8 mouse cellular contexts compared by ENCODE assay signal in the genomic region with DNA sequence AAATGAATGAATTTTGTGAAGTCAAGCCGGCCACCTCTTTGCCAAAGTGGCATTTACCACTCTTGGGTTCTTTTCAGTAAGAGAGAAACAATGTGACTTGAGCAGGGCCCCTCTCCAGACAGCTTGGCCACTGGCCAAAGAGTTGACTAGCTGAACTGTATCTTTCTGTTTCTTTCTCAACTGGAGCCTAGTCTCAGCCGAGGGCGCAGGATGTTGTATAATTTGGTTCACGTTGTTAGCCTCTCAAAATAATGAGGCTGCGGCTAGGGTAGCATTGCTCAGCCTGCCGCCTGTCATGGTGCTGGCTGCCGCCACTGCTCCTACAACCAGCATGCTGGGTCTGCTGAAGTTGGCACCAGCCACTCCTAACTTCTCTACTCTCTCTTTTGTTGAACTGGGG.
A peak's percentile ranks its signal among the peaks of the same experiment; 100 is the strongest.
DNase-seq lines count a peak whose midpoint lies in the region; ATAC-seq lines count a peak whose summit lies in the region.

No protein-coding gene starts in this region.

- no peak overlapping the region for H3K4me2 ChIP-seq in embryonic facial prominence, embryonic 14.5 days (ENCODE audit: low read depth, low read length)

- 31% methylated on average over 7 of the region's 7 CpGs for WGBS in embryonic facial prominence, embryonic 14.5 days

- H3K27ac ChIP-seq in embryonic facial prominence, embryonic 14.5 days (replicated peaks; ENCODE audit: low read depth, low read length): 0 out of 2 replicates have a peak overlapping the region, but pooled peaks have one; percentile 4

- intact Hi-C loops in heart, postnatal 10 days (cut with DNase I): no loop called here

- peaks cover 33% of the 10 kb centered on the region for H3K36me3 ChIP-seq in embryonic facial prominence, embryonic 14.5 days (ENCODE audit: control insufficient read depth, insufficient read depth, low read length)

- DNase-seq in layer of hippocampus, adult 11-12 months (ENCODE audit: low spot score): peak; percentile 63
- DNase-seq in layer of hippocampus, adult 9-10 months (ENCODE audit: low spot score): no peak
- DNase-seq in embryonic facial prominence, embryonic 14.5 days (ENCODE audit: low spot score): peak; percentile 90
- DNase-seq in heart, postnatal 10 days: peak; percentile 39 to 41
- peak; percentile 30 for DNase-seq in lung, postnatal 36 days
- no peak for DNase-seq in spleen, adult 18-20 months
- DNase-seq in cerebellum, adult 8-10 months: no peak
- DNase-seq in c-Kit-positive CD71-positive TER-119-positive erythroid progenitor cells, embryonic 14.5 days (ENCODE audit: low spot score): no peak

- H3K9ac ChIP-seq in embryonic facial prominence, embryonic 14.5 days (ENCODE audit: low read depth, low read length): no peak overlapping the region

- H3K9me3 ChIP-seq in embryonic facial prominence, embryonic 14.5 days (ENCODE audit: control insufficient read depth, low read length): no peaks in the 10 kb centered on the region

- peak; percentile 39 for ATAC-seq in embryonic facial prominence, embryonic 14.5 days (ENCODE audit: low read depth)

- no peaks in the 10 kb centered on the region for H3K27me3 ChIP-seq in embryonic facial prominence, embryonic 14.5 days (replicated peaks; ENCODE audit: control insufficient read depth, insufficient read depth, low read length)

- H3K4me1 ChIP-seq in embryonic facial prominence, embryonic 14.5 days (ENCODE audit: control insufficient read depth, insufficient read depth, low read length): peaks cover 22% of the 10 kb centered on the region

- H3K4me3 ChIP-seq in embryonic facial prominence, embryonic 14.5 days (ENCODE audit: low read depth, low read length): no peak overlapping the region

Comparison
In these comparisons a context has a peak if more than half of its experiments do, and no peak if none do; other contexts are left out.
1. DNase-seq: peak in layer of hippocampus, adult 11-12 months (single experiment), embryonic facial prominence, embryonic 14.5 days (single experiment), heart, postnatal 10 days (2 of 2) and lung, postnatal 36 days (single experiment); none in layer of hippocampus, adult 9-10 months (single experiment), spleen, adult 18-20 months (0 of 2), cerebellum, adult 8-10 months (single experiment) and c-Kit-positive CD71-positive TER-119-positive erythroid progenitor cells, embryonic 14.5 days (single experiment).